Mouse (Mus musculus) thymus, postnatal 0 days (tissue): ENCODE measurements around the gene Skida1. TPM values are rescaled to one million over a fixed set of nuclear protein-coding genes. Genes with fewer than 3 reads are reported as not detected.
"Not testable (repeated sequence)": the region's sequence is repeated elsewhere in the genome, so short reads cannot be mapped to it uniquely, and the experiment has no call there.

Source experiments
- DNase-seq: peaks from one replicate; pipeline ENCODE4 v3.0.0-alpha.2; 2015; ENCODE audit warnings: low spot score
- polyA plus RNA-seq: library from polyadenylated mRNA; unstranded; fragments of >200 nt; fragmentation: Nextera tagmentation; extraction: Ambion mirVana; gene quantifications from 2 replicates; pipeline ENCODE4 v1.2.1, GENCODE M21; 2015

The Skida1 gene
- polyA plus RNA-seq, result 0.65 and 0.77 TPM in 2 replicates

- DNase-seq, result no peak
Observed at GRCm38 (mm10) chr2:18048453-18049075, at the start of gene Skida1. TSS of gene Skida1 (minus strand) at chr2:18049051.

- no peak for DNase-seq
Observed at GRCm38 (mm10) chr2:18095804-18096203, 47.0 kb upstream of the Skida1 start.

- DNase-seq, result no peak
Observed at GRCm38 (mm10) chr2:18094319-18094718, 45.5 kb upstream of the Skida1 start.

GRCm38 (mm10) chr2:18093858-18094257, 45.0 kb upstream of the Skida1 start:
- no peak for DNase-seq

GRCm38 (mm10) chr2:18087695-18088094, 38.8 kb upstream of the Skida1 start:
- not testable (repeated sequence) for DNase-seq

GRCm38 (mm10) chr2:18080182-18080860, 31.5 kb upstream of the Skida1 start:
- no peak for DNase-seq

GRCm38 (mm10) chr2:18071947-18072346, 23.1 kb upstream of the Skida1 start:
- no peak for DNase-seq

GRCm38 (mm10) chr2:18068071-18068796, 19.4 kb upstream of the Skida1 start:
- no peak for DNase-seq

- no peak for DNase-seq
Observed at GRCm38 (mm10) chr2:18066436-18066835, 17.6 kb upstream of the Skida1 start.

- no peak for DNase-seq
Observed at GRCm38 (mm10) chr2:18065708-18066030, 16.8 kb upstream of the Skida1 start.

- peak; percentile 72 for DNase-seq
Observed at GRCm38 (mm10) chr2:18064941-18065707, 16.3 kb upstream of the Skida1 start.

GRCm38 (mm10) chr2:18064356-18064858, 15.6 kb upstream of the Skida1 start:
- DNase-seq, result peak; percentile 98

- no peak for DNase-seq
Observed at GRCm38 (mm10) chr2:18063763-18064251, 15.0 kb upstream of the Skida1 start.

GRCm38 (mm10) chr2:18060396-18060795, 11.5 kb upstream of the Skida1 start:
- no peak for DNase-seq

- no peak for DNase-seq
Observed at GRCm38 (mm10) chr2:18059891-18060290, 11.0 kb upstream of the Skida1 start.

GRCm38 (mm10) chr2:18059063-18059462, 10.2 kb upstream of the Skida1 start:
- DNase-seq, result no peak

- DNase-seq, result no peak
Observed at GRCm38 (mm10) chr2:18058146-18058708, 9.4 kb upstream of the Skida1 start.

GRCm38 (mm10) chr2:18057336-18058145, 8.7 kb upstream of the Skida1 start:
- peak; percentile 69 for DNase-seq

GRCm38 (mm10) chr2:18056786-18057255, 8.0 kb upstream of the Skida1 start:
- peak; percentile 93 for DNase-seq
